Mouse (Mus musculus) stomach, embryonic 16.5 days (tissue): Measurements from ENCODE around the gene Qtrt2. TPM values are rescaled to one million over a fixed set of nuclear protein-coding genes. Genes with fewer than 3 reads are reported as not detected.

Source experiments
- ATAC-seq: fragments of 200-750 bp; cut with Nextera tagmentation; 2 replicates; pipeline ENCODE4 v1.8.0; 2017; ENCODE audit warnings: moderate number of reproducible peaks, moderate TSS enrichment; ENCODE audit not compliant: insufficient read depth, low FRiP score
- H3K27ac ChIP-seq: fragments of 300-500 bp; sonication (generic); 2 replicates; pipeline ENCODE4 v1.5.1; 2014; ENCODE audit warnings: low read length
- H3K27me3 ChIP-seq: fragments of 300-500 bp; sonication (generic); 2 replicates; pipeline ENCODE4 v1.6.1; 2014; ENCODE audit warnings: low read length, control low read depth, mixed read lengths; ENCODE audit not compliant: control insufficient read depth, insufficient read depth
- H3K36me3 ChIP-seq: fragments of 300-500 bp; sonication (generic); 2 replicates; pipeline ENCODE4 v1.6.1; 2014; ENCODE audit warnings: low read length; ENCODE audit not compliant: control insufficient read depth, insufficient read depth
- H3K4me1 ChIP-seq: fragments of 300-500 bp; sonication (generic); 2 replicates; pipeline ENCODE4 v1.6.1; 2014; ENCODE audit warnings: low read length, control low read depth, mixed read lengths; ENCODE audit not compliant: control insufficient read depth, insufficient read depth
- H3K4me2 ChIP-seq: fragments of 300-500 bp; sonication (generic); 2 replicates; pipeline ENCODE4 v1.6.1; 2014; ENCODE audit warnings: low read depth, low read length, mixed read lengths
- H3K4me3 ChIP-seq: fragments of 300-500 bp; sonication (generic); replicated peaks from 2 replicates; pipeline ENCODE4 v1.5.1; 2014; ENCODE audit warnings: mild to moderate bottlenecking, low read length
- H3K9ac ChIP-seq: fragments of 300-500 bp; sonication (generic); 2 replicates; pipeline ENCODE4 v1.6.1; 2014; ENCODE audit warnings: low read length
- H3K9me3 ChIP-seq: fragments of 300-500 bp; sonication (generic); replicated peaks from 2 replicates; pipeline ENCODE4 v1.6.1; 2016; ENCODE audit warnings: low read length, control low read depth; ENCODE audit not compliant: control insufficient read depth
- WGBS: fragments of 180-500 bp; shearing (Covaris S2); extraction: QIAGEN DNeasy Blood & Tissue Kit; methylation state at CpG from one replicate; pipeline ENCODE4 v1.1.7; 2014; 5-methylcytosine and 5-hydroxymethylcytosine counted together
- polyA plus RNA-seq: library from polyadenylated mRNA; unstranded; fragments of >200 nt; fragmentation: Nextera tagmentation; extraction: Ambion mirVana; gene quantifications from 2 replicates; pipeline ENCODE4 v1.2.1, GENCODE M21; 2015

The Qtrt2 gene
- polyA plus RNA-seq, 1 experiment from 2014 or later: 24.2 TPM

- no peaks in the 10 kb centered on the region for H3K4me1 ChIP-seq
- no peaks in the 10 kb centered on the region for H3K36me3 ChIP-seq
- H3K4me2 ChIP-seq: no peak overlapping the region
- no peaks in the 10 kb centered on the region for H3K9me3 ChIP-seq
- no peak overlapping the region for H3K27ac ChIP-seq
- H3K9ac ChIP-seq: no peak overlapping the region
- H3K4me3 ChIP-seq: no peak overlapping the region
- ATAC-seq: no peak
- 51% methylated on average over 5 of the region's 5 CpGs for WGBS
- no peaks in the 10 kb centered on the region for H3K27me3 ChIP-seq
Observed at GRCm38 (mm10) chr16:43816321-43816720, 110.3 kb downstream of the Qtrt2 start.

- Histone ChIP-seq H3K4me1 (no peaks in the 10 kb centered on the region), H3K9ac (no peak overlapping the region), H3K27ac (no peak overlapping the region), H3K27me3 (no peaks in the 10 kb centered on the region), H3K9me3 (no peaks in the 10 kb centered on the region), H3K4me3 (no peak overlapping the region), H3K4me2 (no peak overlapping the region), H3K36me3 (no peaks in the 10 kb centered on the region)
- 66% methylated on average over 4 of the region's 4 CpGs for WGBS
- no peak for ATAC-seq
Observed at GRCm38 (mm10) chr16:43814644-43815043, 112.0 kb downstream of the Qtrt2 start.

Other genes starting within 250 kb of the Qtrt2 start
- not detected in 2 replicates for gene Drd3, start 172.8 kb downstream of the Qtrt2 start, polyA plus RNA-seq
- 9.8 and 13.2 TPM in 2 replicates for gene Ccdc191, start 37.0 kb downstream of the Qtrt2 start, polyA plus RNA-seq
- gene Zdhhc23, start 53.0 kb upstream of the Qtrt2 start, polyA plus RNA-seq: 3.0 and 3.2 TPM in 2 replicates
- gene Gramd1c, start 136.5 kb upstream of the Qtrt2 start, polyA plus RNA-seq: 6.8 and 9.2 TPM in 2 replicates
- gene Atp6v1a, start 212.9 kb upstream of the Qtrt2 start, polyA plus RNA-seq: 67.7 and 82.7 TPM in 2 replicates
- gene Naa50, start 213.0 kb upstream of the Qtrt2 start, polyA plus RNA-seq: 87.4 and 107 TPM in 2 replicates
- 2.7 and 3.3 TPM in 2 replicates for gene Usf3, start 246.4 kb upstream of the Qtrt2 start, polyA plus RNA-seq